Mouse (Mus musculus): ENCODE measurements around the gene Klk5. TPM values are rescaled to one million over a fixed set of nuclear protein-coding genes. Genes with fewer than 3 reads are reported as not detected.

Klk5 gene
- total RNA-seq (2015; ENCODE audit: low replicate concordance): not detected in 2 replicates
- not detected in 2 replicates for total RNA-seq (2017; ENCODE audit: low replicate concordance)

- ATAC-seq (replicated peaks; ENCODE audit: low FRiP score, poor library complexity, severe bottlenecking): no peak
Observed at GRCm38 (mm10) chr7:43841701-43842100, at the start of gene Klk5. Gene Klk5 (plus strand): TSS chr7:43841971.

DNA sequence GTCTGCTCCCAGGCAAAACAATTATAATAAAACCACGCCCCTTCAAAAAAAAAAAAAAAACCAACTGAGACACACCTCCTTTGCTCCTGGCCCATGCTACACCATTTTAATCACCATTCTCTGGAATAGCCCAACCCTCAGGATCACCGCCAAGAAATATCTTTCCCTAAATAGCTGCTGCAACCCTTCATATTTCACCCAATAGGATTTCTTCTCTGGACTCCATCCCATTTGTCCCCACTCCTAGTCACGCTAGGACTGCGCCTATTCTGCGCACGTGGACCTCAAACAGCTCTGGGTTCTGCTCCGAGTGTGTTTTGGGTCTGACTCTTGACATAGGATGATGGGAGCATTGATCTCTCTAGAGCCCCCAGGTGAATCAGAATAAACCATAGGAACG, 45.4 kb upstream of the Klk5 start:
- ATAC-seq (replicated peaks; ENCODE audit: low FRiP score, poor library complexity, severe bottlenecking): no peak

- ATAC-seq (replicated peaks; ENCODE audit: low FRiP score, poor library complexity, severe bottlenecking): no peak
Observed at GRCm38 (mm10) chr7:43797333-43797769, 44.4 kb upstream of the Klk5 start, which contains the start of gene Klk8. Gene Klk8 (plus strand): TSS chr7:43797577.

GRCm38 (mm10) chr7:43797844-43798462, 43.8 kb upstream of the Klk5 start:
- no peak for ATAC-seq (replicated peaks; ENCODE audit: low FRiP score, poor library complexity, severe bottlenecking)

GRCm38 (mm10) chr7:43799876-43800275, 41.9 kb upstream of the Klk5 start:
- ATAC-seq (replicated peaks; ENCODE audit: low FRiP score, poor library complexity, severe bottlenecking): no peak

- no peak for ATAC-seq (replicated peaks; ENCODE audit: low FRiP score, poor library complexity, severe bottlenecking)
Observed at GRCm38 (mm10) chr7:43810994-43811393, 30.8 kb upstream of the Klk5 start, which contains the start of gene Klk7. Gene Klk7 (plus strand): TSS chr7:43811294.

DNA sequence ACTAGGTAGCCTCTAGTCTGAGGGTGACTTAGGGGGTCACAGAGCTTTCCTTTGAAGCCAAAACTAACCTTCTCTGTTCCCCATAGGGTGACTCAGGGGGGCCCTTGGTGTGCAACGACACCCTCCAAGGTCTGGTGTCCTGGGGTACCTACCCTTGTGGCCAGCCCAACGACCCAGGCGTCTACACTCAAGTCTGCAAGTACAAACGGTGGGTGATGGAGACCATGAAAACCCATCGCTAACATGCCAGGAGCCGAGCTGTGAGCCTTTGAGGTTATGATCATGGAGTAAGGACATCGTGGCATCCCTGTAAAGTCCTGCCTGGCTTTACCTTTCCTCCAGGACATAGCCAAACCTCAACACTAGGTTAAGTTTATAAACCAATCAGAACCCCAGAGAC, 26.6 kb upstream of the Klk5 start:
- no peak for ATAC-seq (replicated peaks; ENCODE audit: low FRiP score, poor library complexity, severe bottlenecking)

DNA sequence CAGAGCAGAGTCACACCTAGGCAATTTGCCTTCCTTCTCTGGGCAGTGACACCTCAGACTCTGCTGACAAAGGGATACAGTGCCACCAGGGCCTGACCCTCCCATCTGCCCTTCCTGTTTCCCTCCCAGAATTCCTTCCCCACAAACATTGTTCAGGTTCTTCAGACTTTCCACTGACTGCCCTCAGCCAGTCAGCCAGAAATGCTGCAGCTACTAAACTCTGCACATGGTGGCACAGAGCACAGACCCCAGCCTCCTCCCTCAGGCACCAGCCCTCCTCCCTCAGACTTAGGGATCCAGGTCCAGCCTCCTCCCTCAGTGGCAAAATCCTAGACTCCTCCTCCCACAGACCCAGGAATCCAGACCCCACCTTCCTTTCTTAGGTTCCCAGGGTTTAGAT, 25.0 kb upstream of the Klk5 start:
- no peak for ATAC-seq (replicated peaks; ENCODE audit: low FRiP score, poor library complexity, severe bottlenecking)

DNA sequence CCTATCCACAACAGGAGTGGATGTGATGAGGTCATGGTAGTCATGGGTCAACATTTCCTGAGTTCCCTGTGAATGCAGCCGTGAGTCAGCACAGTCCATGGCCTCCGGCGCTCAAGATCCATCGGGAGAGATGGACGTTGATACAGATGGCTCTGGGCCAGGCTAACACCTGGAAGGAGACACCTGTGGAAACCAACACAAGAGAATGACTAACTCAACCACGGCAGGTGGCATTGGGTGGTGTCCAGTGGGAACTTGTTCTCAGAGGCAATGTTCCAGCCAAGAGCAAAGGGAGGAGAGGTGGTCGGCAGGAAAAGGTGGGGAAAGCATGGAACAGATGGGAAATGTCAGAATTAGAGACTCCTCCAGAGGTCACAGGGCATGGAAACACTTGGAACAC, 20.2 kb upstream of the Klk5 start:
- ATAC-seq (replicated peaks; ENCODE audit: low FRiP score, poor library complexity, severe bottlenecking): no peak

- no peak for ATAC-seq (replicated peaks; ENCODE audit: low FRiP score, poor library complexity, severe bottlenecking)
Observed at GRCm38 (mm10) chr7:43824199-43824598, 17.6 kb upstream of the Klk5 start, which contains the start of gene Klk6. Gene Klk6 (plus strand): TSS chr7:43824499.

- no peak for ATAC-seq (replicated peaks; ENCODE audit: low FRiP score, poor library complexity, severe bottlenecking)
Observed at GRCm38 (mm10) chr7:43826056-43826455, 15.7 kb upstream of the Klk5 start.

DNA sequence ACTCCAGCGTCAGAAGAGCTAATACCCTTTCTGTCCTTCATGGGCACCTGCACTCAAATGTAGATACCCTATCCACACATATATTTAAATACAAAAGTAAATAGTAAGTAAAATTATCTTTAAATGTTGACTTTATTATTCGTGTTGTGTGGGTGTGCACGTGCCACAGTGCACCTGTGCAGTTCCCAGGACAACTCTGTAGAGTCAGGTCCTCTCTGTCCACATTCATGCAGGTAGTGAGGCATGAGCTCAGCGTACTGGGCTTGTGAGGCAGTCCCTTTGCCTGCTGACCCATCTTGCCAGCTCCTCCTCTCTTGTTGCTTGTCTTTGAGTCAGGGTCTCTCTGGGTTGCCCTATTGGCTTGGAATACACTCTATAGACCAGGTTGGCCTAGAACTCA, 14.1 kb upstream of the Klk5 start:
- no peak for ATAC-seq (replicated peaks; ENCODE audit: low FRiP score, poor library complexity, severe bottlenecking)

GRCm38 (mm10) chr7:43829006-43829405, 12.8 kb upstream of the Klk5 start:
- ATAC-seq (replicated peaks; ENCODE audit: low FRiP score, poor library complexity, severe bottlenecking): no peak

DNA sequence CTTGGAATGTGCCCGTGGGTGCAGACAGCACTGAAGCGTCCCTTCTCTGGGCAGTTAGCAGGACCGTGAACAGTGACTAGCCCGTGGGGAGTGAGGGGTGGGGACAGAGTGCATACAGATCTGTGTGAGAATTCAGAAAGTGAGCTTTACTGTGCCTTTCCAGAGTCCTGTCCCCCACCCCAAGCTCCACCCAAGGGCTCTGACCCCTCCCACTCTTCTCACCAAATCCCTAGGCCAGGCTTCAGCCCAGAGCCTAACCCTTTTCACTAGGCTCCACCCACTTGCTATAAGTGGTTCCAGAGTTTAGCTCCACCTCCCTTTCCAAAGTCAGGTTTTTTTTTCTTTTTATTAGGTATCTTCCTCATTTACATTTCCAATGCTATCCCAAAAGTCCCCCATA, 2.0 kb downstream of the Klk5 start:
- ATAC-seq (replicated peaks; ENCODE audit: low FRiP score, poor library complexity, severe bottlenecking): no peak

DNA sequence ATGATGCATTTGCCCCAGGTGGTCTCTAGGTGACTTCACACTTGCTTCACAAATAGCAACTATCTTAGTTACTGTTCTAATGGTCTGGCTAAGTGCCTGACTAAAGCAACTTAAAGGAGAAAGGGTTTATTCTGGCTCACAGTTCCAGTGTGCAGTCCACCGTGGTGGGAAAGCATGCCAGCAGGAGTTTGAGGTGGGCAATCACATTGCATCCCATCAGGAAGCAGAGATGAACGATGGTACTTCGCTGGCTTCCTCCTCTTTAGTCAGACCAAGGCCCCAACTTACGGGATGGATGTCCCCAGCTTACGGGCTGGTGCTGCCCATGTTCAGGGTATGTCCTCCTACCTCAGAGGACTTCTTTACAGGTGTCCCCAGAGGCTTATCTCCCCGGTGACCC, 9.8 kb downstream of the Klk5 start:
- no peak for ATAC-seq (replicated peaks; ENCODE audit: low FRiP score, poor library complexity, severe bottlenecking)

GRCm38 (mm10) chr7:43854642-43855380, 13.0 kb downstream of the Klk5 start:
- ATAC-seq (replicated peaks; ENCODE audit: low FRiP score, poor library complexity, severe bottlenecking): no peak

DNA sequence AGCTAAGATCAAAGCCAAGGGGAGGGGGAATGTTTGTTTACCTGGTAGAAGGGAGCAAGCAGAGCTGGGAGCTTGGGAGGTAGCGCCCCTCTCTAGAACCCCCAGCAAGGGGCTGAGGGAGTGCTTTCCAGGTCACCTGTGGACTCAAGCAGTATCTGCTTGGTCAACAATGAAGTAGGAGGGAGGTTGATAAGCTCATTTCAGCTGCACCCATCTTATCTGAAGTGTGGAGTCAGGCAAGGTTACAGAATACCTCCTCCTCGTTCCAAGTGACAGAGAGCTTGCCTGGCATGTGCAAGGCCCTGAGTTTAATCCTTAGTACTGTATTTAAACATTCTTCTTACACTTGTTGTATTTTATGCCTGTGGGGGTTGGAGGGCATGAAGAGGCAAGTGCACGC, 13.9 kb downstream of the Klk5 start:
- ATAC-seq (replicated peaks; ENCODE audit: low FRiP score, poor library complexity, severe bottlenecking): no peak

DNA sequence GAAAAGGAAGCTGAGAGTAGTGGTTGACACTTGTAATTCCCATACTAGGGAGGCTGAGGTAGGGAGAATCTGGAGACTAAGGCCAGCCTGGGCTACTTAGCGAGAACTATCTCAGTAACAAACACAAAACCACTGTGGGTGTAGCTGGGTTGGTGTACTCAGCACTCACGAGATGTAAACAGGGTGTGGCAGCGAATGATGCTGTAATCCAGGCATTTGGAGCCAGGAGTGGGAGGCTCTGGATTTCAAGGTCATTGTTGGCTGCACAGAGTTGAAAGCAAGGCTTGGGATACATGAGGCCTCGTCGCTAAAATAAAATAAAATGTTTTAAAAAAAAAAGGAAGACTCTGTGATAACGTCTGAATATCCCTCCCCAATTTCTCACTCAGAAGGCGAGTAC, 14.5 kb downstream of the Klk5 start:
- ATAC-seq (replicated peaks; ENCODE audit: low FRiP score, poor library complexity, severe bottlenecking): no peak

- no peak for ATAC-seq (replicated peaks; ENCODE audit: low FRiP score, poor library complexity, severe bottlenecking)
Observed at GRCm38 (mm10) chr7:43857501-43857900, 15.7 kb downstream of the Klk5 start.

- no peak for ATAC-seq (replicated peaks; ENCODE audit: low FRiP score, poor library complexity, severe bottlenecking)
Observed at GRCm38 (mm10) chr7:43860411-43860810, 18.6 kb downstream of the Klk5 start.

DNA sequence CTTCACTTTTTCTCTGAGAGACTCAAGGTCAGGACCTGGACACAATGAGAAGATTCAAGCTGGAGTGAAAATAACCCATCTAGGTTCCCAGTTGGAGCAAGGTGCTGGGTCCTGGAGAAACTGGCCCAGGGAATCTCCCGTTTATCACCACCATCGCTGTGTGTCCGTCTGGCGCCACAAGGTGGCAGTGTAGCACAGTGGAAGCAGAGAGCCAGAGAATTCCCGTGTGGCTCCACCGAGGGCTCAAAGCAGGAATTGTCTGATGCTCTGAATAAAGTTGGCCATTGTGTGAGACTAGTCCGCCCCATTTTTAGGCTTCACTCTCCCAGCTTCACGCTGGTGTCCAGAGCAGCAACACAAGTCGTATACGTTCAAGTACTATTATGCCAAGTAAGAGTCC, 31.5 kb downstream of the Klk5 start:
- ATAC-seq (replicated peaks; ENCODE audit: low FRiP score, poor library complexity, severe bottlenecking): no peak

Data from erythroid progenitor cell, adult 5-6 weeks (primary cell).